Mouse (Mus musculus) subcutaneous adipose tissue, adult 2 months (tissue): ENCODE measurements around the gene Xrcc1. TPM values are rescaled to one million over a fixed set of nuclear protein-coding genes. Genes with fewer than 3 reads are reported as not detected.

ENCODE experiments used
- polyA plus RNA-seq: library from polyadenylated mRNA; depleted of rRNA; stranded (reverse); fragments of >200 nt; gene quantifications from 2 replicates; pipeline ENCODE4 v1.2.3, GENCODE M21; 2012; ENCODE audit warnings: low replicate concordance; rRNA removed

The Xrcc1 gene
- polyA plus RNA-seq, result 38.3 and 65.9 TPM in 2 replicates

GRCm38 (mm10) chr7:24546068-24546614 lies at the start of gene Xrcc1, which contains the start of gene Pinlyp:
Xrcc1 (plus strand) TSS chr7:24546289.
Pinlyp (minus strand) TSS chr7:24546118.

GRCm38 (mm10) chr7:24506838-24507725 lies 39.0 kb upstream of the Xrcc1 start, which contains the start of gene Zfp428:
Zfp428 (plus strand) TSS chr7:24507006.

GRCm38 (mm10) chr7:24512355-24512754 lies 33.7 kb upstream of the Xrcc1 start, which contains the start of gene AC161166.1:
AC161166.1 (minus strand) TSS chr7:24512455.

GRCm38 (mm10) chr7:24530062-24530931 lies 15.8 kb upstream of the Xrcc1 start, which contains the start of gene Irgq:
Irgq (plus strand) TSS chr7:24530689.

GRCm38 (mm10) chr7:24587330-24588105 lies 41.4 kb downstream of the Xrcc1 start, which contains the start of the genes Ethe1 and Zfp575:
Ethe1 (plus strand) TSS chr7:24587543.
Zfp575 (minus strand) TSS chr7:24587641.

GRCm38 (mm10) chr7:24610144-24610878 lies 64.2 kb downstream of the Xrcc1 start, which contains the start of gene Phldb3:
Phldb3 (plus strand) TSS chr7:24610763.

Other genes starting within 250 kb of the Xrcc1 start
- 6.1 and 13.2 TPM in 2 replicates for gene Zfp61, start 245.1 kb upstream of the Xrcc1 start, polyA plus RNA-seq
- 6.6 and 10.0 TPM in 2 replicates for gene Zfp94, start 229.6 kb upstream of the Xrcc1 start, polyA plus RNA-seq
- not detected in 2 replicates for gene Tescl, start 212.4 kb upstream of the Xrcc1 start, polyA plus RNA-seq
- not detected in 2 replicates for gene Lypd5, start 197.1 kb upstream of the Xrcc1 start, polyA plus RNA-seq
- gene Kcnn4, start 176.0 kb upstream of the Xrcc1 start, polyA plus RNA-seq, result 8.2 and 11.7 TPM in 2 replicates
- 41.9 and 55.8 TPM in 2 replicates for gene Smg9, start 146.7 kb upstream of the Xrcc1 start, polyA plus RNA-seq
- gene Irgc1, start 94.0 kb upstream of the Xrcc1 start, polyA plus RNA-seq, result 0.09 TPM in 1 of 2 replicates, not detected in the other
- gene Plaur, start 83.8 kb upstream of the Xrcc1 start, polyA plus RNA-seq, result 13.8 and 14.6 TPM in 2 replicates
- gene Cadm4, start 64.3 kb upstream of the Xrcc1 start, polyA plus RNA-seq, result 4.5 and 10.2 TPM in 2 replicates
- gene Zfp428, start 39.3 kb upstream of the Xrcc1 start, polyA plus RNA-seq, result 2.7 and 20.4 TPM in 2 replicates
- gene AC161166.1, start 33.8 kb upstream of the Xrcc1 start, polyA plus RNA-seq, result not detected in 2 replicates
- gene Irgq, start 15.6 kb upstream of the Xrcc1 start, polyA plus RNA-seq, result 19.3 and 22.6 TPM in 2 replicates
- gene Pinlyp, start 171 bp upstream of the Xrcc1 start, polyA plus RNA-seq, result 0.15 TPM in 1 of 2 replicates, not detected in the other
- 16.2 and 42.4 TPM in 2 replicates for gene Ethe1, start 41.3 kb downstream of the Xrcc1 start, polyA plus RNA-seq
- 0.23 and 1.2 TPM in 2 replicates for gene Zfp575, start 41.4 kb downstream of the Xrcc1 start, polyA plus RNA-seq
- 0.92 and 2.6 TPM in 2 replicates for gene Phldb3, start 64.5 kb downstream of the Xrcc1 start, polyA plus RNA-seq
- gene Lypd3, start 90.3 kb downstream of the Xrcc1 start, polyA plus RNA-seq, result 0.07 and 0.81 TPM in 2 replicates
- gene Tex101, start 130.4 kb downstream of the Xrcc1 start, polyA plus RNA-seq, result not detected in 2 replicates
- not detected in 2 replicates for gene BC049730, start 163.0 kb downstream of the Xrcc1 start, polyA plus RNA-seq
- not detected in 2 replicates for gene Gm4763, start 180.6 kb downstream of the Xrcc1 start, polyA plus RNA-seq
- 0.10 and 0.41 TPM in 2 replicates for gene Cd177, start 214.0 kb downstream of the Xrcc1 start, polyA plus RNA-seq
- 0.72 and 2.0 TPM in 2 replicates for gene Ceacam10, start 230.9 kb downstream of the Xrcc1 start, polyA plus RNA-seq